Mouse (Mus musculus) G1E-ER4 (cell line): ENCODE data around the gene Aff1. TPM values are rescaled to one million over a fixed set of nuclear protein-coding genes. Genes with fewer than 3 reads are reported as not detected.

Experiments used
- GATA1 ChIP-seq: IDR thresholded peaks from one replicate; pipeline ENCODE4 v1.8.0; 2012; ENCODE audit warnings: low read length, inconsistent platforms
- polyA plus RNA-seq: library from polyadenylated mRNA; stranded (reverse); fragments of >175 nt; gene quantifications from 2 replicates; pipeline ENCODE4 v1.2.3, GENCODE M21; 2012

Aff1 gene
- polyA plus RNA-seq, 1 experiment = 57.8 TPM

GRCm38 (mm10) chr5:103748343-103748742 lies 56.2 kb downstream of the Aff1 start:
- TF ChIP-seq GATA1 = no peak

DNA sequence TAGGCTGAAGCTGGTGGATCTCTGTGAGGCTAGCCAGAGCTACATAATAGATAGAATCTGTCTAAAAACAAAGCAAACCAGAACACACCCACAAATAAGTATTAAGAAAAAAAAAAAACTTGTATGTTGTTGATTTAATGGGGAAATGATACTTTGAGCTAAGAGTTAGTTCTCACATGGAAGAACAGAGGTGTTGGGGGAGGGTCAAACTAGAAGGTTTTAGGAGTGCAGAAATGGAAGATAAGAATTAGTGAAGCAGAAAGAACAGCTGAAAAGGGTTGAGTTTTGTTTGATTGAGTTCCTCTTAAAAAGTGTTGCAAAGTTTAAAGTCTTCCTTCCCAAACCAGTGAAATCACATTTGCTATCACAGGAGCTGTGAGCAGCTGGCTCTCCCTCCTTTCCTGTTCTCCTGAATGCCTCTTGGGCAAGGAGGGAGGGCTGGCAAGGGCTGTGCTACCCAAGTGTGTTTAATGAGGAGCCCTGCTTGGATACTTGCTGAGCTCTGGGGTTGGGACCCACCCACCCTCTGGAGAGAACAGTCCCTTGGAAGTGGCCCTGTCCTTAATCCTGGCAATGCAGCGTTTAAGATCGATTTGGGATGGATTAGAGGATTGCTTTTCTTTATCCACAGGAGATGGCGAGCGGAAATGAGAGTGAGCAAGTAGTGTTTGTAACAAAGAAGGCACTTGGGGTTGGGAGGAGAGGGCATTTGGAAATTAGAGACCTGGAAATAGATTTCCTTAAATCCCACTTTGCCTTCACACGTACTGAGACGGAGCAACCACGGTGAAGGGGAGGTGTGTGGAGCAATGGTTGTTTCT lies 57.5 kb downstream of the Aff1 start:
- TF ChIP-seq GATA1 = no peak

- TF ChIP-seq GATA1 = no peak
These were observed 60.7 kb downstream of the Aff1 start for GRCm38 (mm10) chr5:103752665-103753510.

GRCm38 (mm10) chr5:103753511-103754329 lies 61.5 kb downstream of the Aff1 start:
- no peak for TF ChIP-seq GATA1

DNA sequence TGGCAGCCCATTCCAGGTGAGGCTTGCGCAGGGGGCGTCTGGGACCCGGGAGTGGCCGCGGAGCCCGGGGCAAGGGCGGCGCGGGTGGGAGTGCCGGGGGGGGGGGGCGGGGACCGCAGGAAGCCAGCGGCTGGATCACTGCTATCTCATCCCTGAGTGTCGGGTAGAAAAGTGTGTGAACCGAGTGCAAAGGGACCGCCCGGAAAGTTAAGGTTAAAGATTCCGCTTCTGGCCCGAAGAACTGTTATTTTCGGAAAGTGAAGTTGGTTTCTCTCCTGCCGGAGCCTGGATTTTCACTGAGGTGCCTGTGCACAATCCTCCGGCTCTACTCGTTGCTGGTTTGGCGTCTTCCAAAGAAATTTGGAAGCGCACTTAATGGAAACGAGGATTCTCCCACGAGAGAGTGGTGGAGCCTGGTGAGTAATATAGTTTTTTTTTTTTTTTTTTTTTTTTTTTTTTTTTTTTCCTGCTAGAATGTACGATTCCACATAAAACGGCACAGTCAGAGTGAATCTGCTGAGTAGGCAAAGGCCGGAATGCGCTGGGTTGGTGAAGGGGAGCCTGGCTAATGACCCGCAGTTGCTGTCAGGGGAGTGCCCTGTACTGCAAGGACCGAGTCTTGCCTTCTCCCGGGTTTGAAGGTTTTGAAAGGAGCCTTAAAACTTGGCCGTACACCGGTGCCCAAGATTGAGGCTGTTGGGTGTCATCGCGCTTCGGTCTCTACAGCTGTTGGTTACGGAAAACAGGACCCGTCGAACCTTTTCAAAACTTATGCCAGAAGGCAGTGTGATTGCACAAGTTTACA lies 62.4 kb downstream of the Aff1 start:
- TF ChIP-seq GATA1 = no peak

- TF ChIP-seq GATA1 = no peak
These were observed 62.9 kb downstream of the Aff1 start for GRCm38 (mm10) chr5:103755135-103755487.

DNA sequence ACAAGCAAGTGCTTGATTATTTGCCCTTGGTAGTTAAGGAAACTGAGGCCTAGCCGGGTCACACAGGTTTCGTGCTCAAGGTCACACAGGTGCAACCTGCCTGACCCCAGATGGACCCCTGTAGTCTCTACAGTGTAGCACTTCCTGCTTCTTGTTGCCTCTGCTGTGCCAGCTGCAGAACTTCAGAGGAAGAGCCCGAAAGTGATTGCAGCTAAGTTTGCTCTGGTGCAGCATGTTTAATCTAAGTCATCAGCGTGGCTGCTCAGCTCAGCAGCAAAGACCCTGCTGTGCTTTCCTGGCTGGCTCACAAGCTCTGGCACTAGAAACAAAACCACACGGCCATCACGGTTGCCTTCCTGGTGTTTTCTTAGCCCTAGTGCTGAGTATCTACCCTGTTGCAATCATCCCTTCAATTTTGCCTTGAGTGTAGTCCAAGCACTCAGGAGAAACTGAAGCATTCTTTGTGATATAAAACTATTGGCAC lies 64.1 kb downstream of the Aff1 start:
- no peak for TF ChIP-seq GATA1

GRCm38 (mm10) chr5:103758491-103758890 lies 66.3 kb downstream of the Aff1 start:
- TF ChIP-seq GATA1 = no peak

DNA sequence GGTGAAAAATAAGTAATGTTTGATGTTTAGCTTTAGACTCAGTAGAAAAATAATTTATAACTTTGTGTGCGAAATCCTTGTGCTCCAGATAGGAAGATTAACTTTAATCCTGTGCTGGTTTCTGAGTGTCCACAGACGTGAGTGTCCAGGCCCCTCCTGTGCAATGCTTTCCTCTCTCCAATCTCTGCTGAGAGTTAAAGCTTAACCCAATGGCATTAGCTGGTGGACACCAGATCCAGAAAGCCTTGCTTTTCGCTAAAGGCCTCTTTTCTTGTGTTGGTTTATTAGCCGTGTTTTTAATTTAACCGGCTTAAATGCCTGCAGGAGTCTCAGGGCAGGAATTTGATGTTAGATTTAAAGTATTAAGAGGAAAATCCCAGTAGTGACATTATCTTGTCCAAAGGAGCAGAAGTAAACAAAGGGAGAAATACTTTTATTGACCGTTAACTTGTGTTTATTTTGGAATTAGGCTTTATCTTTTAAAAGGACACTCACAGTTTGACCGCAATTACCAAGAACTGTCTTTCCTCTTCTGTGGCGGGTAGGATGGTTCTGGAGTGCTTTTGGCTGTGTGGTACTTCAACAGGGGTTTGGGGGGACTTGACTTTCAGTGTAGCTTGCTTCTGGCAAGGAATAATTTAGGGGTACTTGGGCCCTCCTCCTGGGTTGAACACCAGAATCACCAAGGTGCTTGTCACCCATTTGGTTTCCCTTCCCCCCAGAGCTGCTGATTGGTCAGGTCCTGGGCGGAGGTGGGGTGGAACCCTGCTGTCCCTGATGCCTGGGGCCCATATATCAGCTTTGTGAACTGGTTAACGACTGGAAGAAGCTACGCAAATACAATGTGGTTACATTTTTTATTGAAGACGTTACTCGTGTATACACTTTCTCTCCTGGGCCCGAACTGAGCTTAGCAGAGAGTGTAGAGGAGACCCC lies 67.6 kb downstream of the Aff1 start:
- TF ChIP-seq GATA1 = no peak

DNA sequence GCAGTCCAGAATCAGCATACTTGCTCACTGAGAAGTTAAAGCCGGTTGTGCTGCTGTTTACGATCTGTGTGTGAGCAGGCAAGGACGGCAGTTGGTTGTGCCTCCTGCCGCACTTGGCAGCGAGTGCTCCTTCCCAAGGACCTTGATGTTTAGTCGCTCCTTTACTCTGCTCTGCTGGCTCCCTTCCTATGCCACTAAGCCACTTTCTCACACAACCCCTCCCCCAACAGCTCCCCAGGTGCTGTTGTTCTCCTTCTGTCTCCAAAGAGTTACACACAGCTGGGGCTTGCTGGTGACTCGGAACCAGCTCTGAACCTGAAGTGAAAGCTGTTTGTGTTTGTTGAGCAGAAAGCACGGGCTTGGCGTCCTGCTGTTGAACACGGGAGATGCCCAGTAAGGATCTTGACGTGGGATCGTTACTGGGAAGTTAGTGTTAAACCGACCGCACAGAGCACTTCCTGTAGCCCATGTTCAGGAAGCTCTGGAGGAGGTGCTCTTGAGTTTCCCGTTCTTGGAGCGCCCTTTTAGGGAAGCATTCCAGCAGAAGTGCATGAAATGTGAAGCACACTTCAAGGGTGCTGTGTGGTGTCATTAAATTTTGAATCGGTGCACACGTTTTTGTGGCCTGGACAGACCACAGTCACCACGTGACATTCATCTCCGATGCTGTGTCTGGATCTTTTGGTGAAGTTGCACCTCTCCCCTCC lies 68.4 kb downstream of the Aff1 start:
- no peak for TF ChIP-seq GATA1

DNA sequence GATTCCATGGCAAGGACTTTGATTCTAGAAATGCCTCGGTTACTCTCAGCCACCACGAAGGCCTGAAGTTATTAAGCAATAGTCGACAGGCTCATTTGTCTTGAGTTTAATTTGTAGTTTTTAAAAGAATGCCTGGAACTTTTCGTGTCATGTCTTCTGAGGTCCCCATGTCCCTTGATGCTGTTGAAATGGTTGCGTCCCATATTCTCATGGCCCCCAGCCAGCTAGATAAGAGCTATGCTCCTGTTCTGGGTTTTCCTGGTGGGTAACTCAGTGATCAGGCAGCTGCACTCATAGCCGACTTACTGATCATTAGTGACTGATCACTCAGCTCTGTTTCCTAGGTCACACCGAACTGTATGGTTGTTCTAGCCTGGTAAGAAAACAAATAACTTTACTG lies 69.6 kb downstream of the Aff1 start:
- no peak for TF ChIP-seq GATA1

- no peak for TF ChIP-seq GATA1
These were observed 70.7 kb downstream of the Aff1 start for GRCm38 (mm10) chr5:103762850-103763254.

DNA sequence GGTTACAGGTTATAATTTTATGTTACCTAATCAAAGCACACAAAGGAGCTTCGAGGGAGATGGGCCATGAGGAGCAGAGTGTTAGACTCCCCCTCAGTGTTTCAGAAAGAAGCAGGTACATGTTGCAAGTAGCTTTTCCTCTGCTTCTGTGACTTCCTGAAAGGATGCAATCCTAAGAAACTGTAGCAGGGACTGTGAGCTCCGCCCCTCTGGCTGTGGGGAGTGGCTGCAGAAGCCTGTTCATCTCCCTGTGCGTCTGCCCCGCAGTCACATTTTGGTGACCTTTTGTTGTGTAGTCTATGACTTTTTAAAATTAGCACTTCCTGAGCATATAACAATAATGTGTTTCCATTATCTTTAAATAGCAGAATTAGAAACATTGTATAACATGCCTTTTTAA lies 73.2 kb downstream of the Aff1 start:
- no peak for TF ChIP-seq GATA1
